Mouse (Mus musculus) heart, embryonic 11.5 days (tissue): ENCODE data around the gene Cd151. TPM values are rescaled to one million over a fixed set of nuclear protein-coding genes. Genes with fewer than 3 reads are reported as not detected.

Experiments
- ATAC-seq: fragments of 200-750 bp; cut with Nextera tagmentation; replicated peaks from 2 replicates; pipeline ENCODE4 v1.8.0; 2017; ENCODE audit warnings: moderate library complexity; ENCODE audit not compliant: insufficient number of reproducible peaks, low FRiP score, low TSS enrichment
- H3K27ac ChIP-seq: fragments of 300-500 bp; sonication (generic); 2 replicates; pipeline ENCODE4 v1.5.1; 2014; ENCODE audit warnings: mild to moderate bottlenecking, low read depth, low read length
- H3K27me3 ChIP-seq: fragments of 300-500 bp; sonication (generic); 2 replicates; pipeline ENCODE4 v1.6.1; 2014; ENCODE audit warnings: mild to moderate bottlenecking, low read length, mixed read lengths; ENCODE audit not compliant: control insufficient read depth, insufficient read depth
- H3K36me3 ChIP-seq: fragments of 300-500 bp; sonication (generic); 2 replicates; pipeline ENCODE4 v1.6.1; 2014; ENCODE audit warnings: mild to moderate bottlenecking, low read length, moderate library complexity, mixed read lengths; ENCODE audit not compliant: control insufficient read depth, insufficient read depth
- H3K4me1 ChIP-seq: fragments of 300-500 bp; sonication (generic); 2 replicates; pipeline ENCODE4 v1.6.1; 2014; ENCODE audit warnings: low read length; ENCODE audit not compliant: control insufficient read depth, insufficient read depth
- H3K4me2 ChIP-seq: fragments of 300-500 bp; sonication (generic); 2 replicates; pipeline ENCODE4 v1.6.1; 2014; ENCODE audit warnings: mild to moderate bottlenecking, moderate library complexity
- H3K4me3 ChIP-seq: fragments of 300-500 bp; sonication (generic); 2 replicates; pipeline ENCODE4 v1.5.1; 2014; ENCODE audit warnings: low read depth, low read length
- H3K9ac ChIP-seq: fragments of 300-500 bp; sonication (generic); 2 replicates; pipeline ENCODE4 v1.6.1; 2014; ENCODE audit warnings: mild to moderate bottlenecking, low read depth, low read length, moderate library complexity
- H3K9me3 ChIP-seq: fragments of 300-500 bp; sonication (generic); replicated peaks from 2 replicates; pipeline ENCODE4 v1.6.1; 2016; ENCODE audit warnings: low read length; ENCODE audit not compliant: control insufficient read depth
- WGBS: fragments of 180-500 bp; shearing (Covaris S2); extraction: QIAGEN DNeasy Blood & Tissue Kit; methylation state at CpG from one replicate; pipeline ENCODE4 v1.1.7; 2014; ENCODE audit not compliant: insufficient replicate concordance; 5-methylcytosine and 5-hydroxymethylcytosine counted together
- polyA plus RNA-seq: library from polyadenylated mRNA; unstranded; fragments of >200 nt; fragmentation: Nextera tagmentation; extraction: Ambion mirVana; gene quantifications from 2 replicates; pipeline ENCODE4 v1.2.1, GENCODE M21; 2014

Cd151 gene
- polyA plus RNA-seq, 1 experiment from 2014 or later, result 101 TPM

- Histone ChIP-seq H3K27me3 (peaks cover 10% of the 10 kb centered on the region), H3K9me3 (no peaks in the 10 kb centered on the region), H3K4me2 (peak overlapping the region; percentile 97), H3K9ac (peak overlapping the region; percentile 97), H3K4me3 (0 out of 2 replicates have a peak overlapping the region, but pooled peaks have one; percentile 85), H3K4me1 (peaks cover 51% of the 10 kb centered on the region), H3K36me3 (0 out of 2 replicates have a peak, but pooled peaks cover 1% of the 10 kb centered on the region), H3K27ac (peak overlapping the region; percentile 79)
- peak; percentile 8; the same call in 1 of the 2 replicates for ATAC-seq
- WGBS, result 50% methylated on average over 4 of the region's 4 CpGs
Observed at GRCm38 (mm10) chr7:141477578-141478269, 10.5 kb downstream of the Cd151 start.

- H3K9ac ChIP-seq, result peak overlapping the region; percentile 59
- peaks cover 16% of the 10 kb centered on the region for H3K27me3 ChIP-seq
- H3K36me3 ChIP-seq, result no peaks in the 10 kb centered on the region
- no peak for ATAC-seq
- H3K4me2 ChIP-seq, result peak overlapping the region; percentile 97
- H3K4me3 ChIP-seq, result 0 out of 2 replicates have a peak overlapping the region, but pooled peaks have one; percentile 8
- no peaks in the 10 kb centered on the region for H3K9me3 ChIP-seq
- WGBS, result 48% methylated on average over 5 of the region's 5 CpGs
- peak overlapping the region; percentile 79 for H3K27ac ChIP-seq
- H3K4me1 ChIP-seq, result peaks cover 51% of the 10 kb centered on the region
Observed at GRCm38 (mm10) chr7:141478270-141478748, 11.1 kb downstream of the Cd151 start.

- peaks cover 17% of the 10 kb centered on the region for H3K27me3 ChIP-seq
- no peaks in the 10 kb centered on the region for H3K9me3 ChIP-seq
- peak overlapping the region; percentile 94 for H3K4me2 ChIP-seq
- WGBS, result 14% methylated on average over 10 of the region's 10 CpGs
- H3K4me1 ChIP-seq, result peaks cover 40% of the 10 kb centered on the region
- H3K36me3 ChIP-seq, result no peaks in the 10 kb centered on the region
- H3K27ac ChIP-seq, result no peak overlapping the region
- peak; percentile 18; the same call in 1 of the 2 replicates for ATAC-seq
- H3K4me3 ChIP-seq, result peak overlapping the region; percentile 62
- no peak overlapping the region for H3K9ac ChIP-seq
Observed at GRCm38 (mm10) chr7:141480842-141481497, 13.8 kb downstream of the Cd151 start.

- Histone ChIP-seq H3K9ac (peak overlapping the region; percentile 64), H3K9me3 (no peaks in the 10 kb centered on the region), H3K27ac (no peak overlapping the region), H3K4me3 (peak overlapping the region; percentile 62), H3K27me3 (peaks cover 17% of the 10 kb centered on the region), H3K36me3 (no peaks in the 10 kb centered on the region), H3K4me1 (peaks cover 37% of the 10 kb centered on the region), H3K4me2 (peak overlapping the region; percentile 94)
- under 1% methylated on average over 76 of the region's 81 CpGs for WGBS
- ATAC-seq, result no peak
Observed at GRCm38 (mm10) chr7:141481498-141482401, 14.6 kb downstream of the Cd151 start.

GRCm38 (mm10) chr7:141482531-141483024 lies 15.4 kb downstream of the Cd151 start:
- WGBS, result 18% methylated on average over 11 of the region's 11 CpGs
- Histone ChIP-seq H3K9me3 (no peaks in the 10 kb centered on the region), H3K36me3 (no peaks in the 10 kb centered on the region), H3K27ac (no peak overlapping the region), H3K4me2 (peak overlapping the region; percentile 94), H3K9ac (peak overlapping the region; percentile 64; the same call in 1 of the 2 replicates), H3K27me3 (peaks cover 17% of the 10 kb centered on the region), H3K4me3 (peak overlapping the region; percentile 62), H3K4me1 (peaks cover 29% of the 10 kb centered on the region)
- ATAC-seq, result no peak

GRCm38 (mm10) chr7:141483114-141483653 lies 16.0 kb downstream of the Cd151 start:
- WGBS, result 77% methylated on average over 6 of the region's 6 CpGs

GRCm38 (mm10) chr7:141484186-141485120 lies 17.3 kb downstream of the Cd151 start:
- 65% methylated on average over 5 of the region's 5 CpGs for WGBS
- H3K4me1 ChIP-seq, result peaks cover 19% of the 10 kb centered on the region

More at GRCm38 (mm10) chr7:141483114-141483653, 16.0 kb downstream of the Cd151 start:
- Histone ChIP-seq H3K9me3 (no peaks in the 10 kb centered on the region), H3K4me3 (no peak overlapping the region), H3K27me3 (peaks cover 17% of the 10 kb centered on the region), H3K9ac (no peak overlapping the region), H3K4me2 (no peak overlapping the region), H3K36me3 (no peaks in the 10 kb centered on the region), H3K4me1 (peaks cover 23% of the 10 kb centered on the region), H3K27ac (no peak overlapping the region)
- no peak for ATAC-seq

More at GRCm38 (mm10) chr7:141484186-141485120, 17.3 kb downstream of the Cd151 start:
- Histone ChIP-seq H3K4me2 (no peak overlapping the region), H3K9me3 (no peaks in the 10 kb centered on the region), H3K27me3 (peaks cover 17% of the 10 kb centered on the region), H3K4me3 (no peak overlapping the region), H3K27ac (no peak overlapping the region), H3K9ac (no peak overlapping the region), H3K36me3 (no peaks in the 10 kb centered on the region)
- no peak for ATAC-seq
